Mouse (Mus musculus) forebrain, embryonic 12.5 days (tissue): ENCODE measurements around the gene Slc35b3. TPM values are rescaled to one million over a fixed set of nuclear protein-coding genes. Genes with fewer than 3 reads are reported as not detected.
A peak's percentile ranks its signal among the peaks of the same experiment; 100 is the strongest.

Experiments used
- ATAC-seq: fragments of 200-750 bp; cut with Nextera tagmentation; 2 replicates; pipeline ENCODE4 v1.8.0; 2017; ENCODE audit warnings: moderate TSS enrichment; ENCODE audit not compliant: low FRiP score
- H3K27ac ChIP-seq: fragments of 300-500 bp; sonication (generic); 2 replicates; pipeline ENCODE4 v1.5.1; 2016; ENCODE audit warnings: mild to moderate bottlenecking
- H3K27me3 ChIP-seq: fragments of 300-500 bp; sonication (generic); 2 replicates; pipeline ENCODE4 v1.6.1; 2016; ENCODE audit warnings: mild to moderate bottlenecking
- H3K36me3 ChIP-seq: fragments of 300-500 bp; sonication (generic); replicated peaks from 2 replicates; pipeline ENCODE4 v1.6.1; 2016; ENCODE audit warnings: mild to moderate bottlenecking
- H3K4me1 ChIP-seq: fragments of 300-500 bp; sonication (generic); 2 replicates; pipeline ENCODE4 v1.6.1; 2016
- H3K4me2 ChIP-seq: fragments of 300-500 bp; sonication (generic); 2 replicates; pipeline ENCODE4 v1.6.1; 2016; ENCODE audit warnings: mild to moderate bottlenecking, moderate library complexity
- H3K4me3 ChIP-seq: fragments of 300-500 bp; sonication (generic); replicated peaks from 2 replicates; pipeline ENCODE4 v1.5.1; 2016; ENCODE audit warnings: mild to moderate bottlenecking
- H3K9ac ChIP-seq: fragments of 300-500 bp; sonication (generic); 2 replicates; pipeline ENCODE4 v1.6.1; 2016; ENCODE audit warnings: mild to moderate bottlenecking
- H3K9me3 ChIP-seq: fragments of 300-500 bp; sonication (generic); 2 replicates; pipeline ENCODE4 v1.6.1; 2016
- WGBS: fragments of 180-500 bp; shearing (Covaris S2); methylation state at CpG from one replicate; pipeline ENCODE4 v1.1.7; 2016; 5-methylcytosine and 5-hydroxymethylcytosine counted together
- polyA plus RNA-seq: library from polyadenylated mRNA; unstranded; fragments of >200 nt; fragmentation: Nextera tagmentation; extraction: Ambion mirVana; gene quantifications from 2 replicates; pipeline ENCODE4 v1.2.1, GENCODE M21; 2016

Gene Slc35b3
- polyA plus RNA-seq, result 29.6 and 31.0 TPM in 2 replicates

DNA sequence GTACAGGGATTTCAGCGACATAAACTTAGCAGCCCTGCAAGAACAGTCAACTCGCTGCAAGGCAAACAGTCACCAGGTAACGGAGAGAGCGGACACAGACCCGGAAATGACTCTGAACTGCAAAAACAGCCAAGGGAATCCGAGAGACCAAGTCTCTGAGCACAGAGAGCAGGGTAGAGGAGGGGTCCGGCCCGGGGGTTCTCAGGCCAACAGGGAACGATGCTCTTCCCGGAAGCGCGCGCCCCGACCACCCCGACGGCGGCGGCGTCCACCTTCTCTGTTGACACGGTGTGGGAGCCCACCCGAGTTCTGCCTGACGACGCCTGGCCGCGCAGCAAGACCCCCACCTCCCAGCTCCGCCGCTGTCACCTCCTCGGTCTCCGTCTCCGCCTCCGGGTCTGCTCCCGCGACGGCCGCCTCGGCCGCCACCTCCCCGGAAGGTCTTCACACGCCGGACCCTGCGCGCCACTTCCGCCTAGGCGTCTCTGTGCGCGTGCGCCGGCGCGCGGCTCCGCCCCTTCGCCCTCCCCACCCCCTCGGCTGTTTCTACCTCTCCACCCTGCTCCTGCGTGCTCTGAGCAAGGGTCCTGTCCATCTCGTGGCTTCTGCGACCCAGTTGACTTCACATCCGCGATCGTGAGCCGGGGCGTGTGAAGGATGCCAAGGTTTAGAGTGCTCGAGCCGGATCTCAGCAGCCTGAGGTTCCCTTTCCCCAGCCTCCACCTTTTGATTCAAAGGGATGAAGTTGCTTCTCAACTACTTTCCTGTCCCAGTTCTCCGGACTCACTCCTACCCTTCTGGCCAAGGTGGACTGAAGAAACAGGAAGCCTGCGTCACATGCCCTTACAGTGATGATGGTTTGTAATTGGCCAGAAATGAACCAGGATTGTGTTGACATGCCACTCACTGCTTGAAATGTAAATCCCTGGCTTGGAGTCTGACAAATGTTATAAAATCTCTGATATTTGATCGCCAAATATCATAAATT, at the start of gene Slc35b3:
Gene Slc35b3 (minus strand): TSS at position 813 of the 988 bp plus-strand sequence.
- Histone ChIP-seq H3K27me3 (no peaks in the 10 kb centered on the region), H3K9ac (peak within 1 kb of the TSS; percentile 72), H3K9me3 (no peaks in the 10 kb centered on the region), H3K36me3 (0 out of 2 replicates have a peak, but pooled peaks cover 4% of the 10 kb centered on the region), H3K27ac (peak within 1 kb of the TSS; percentile 42; the same call in 1 of the 2 replicates), H3K4me3 (peak within 1 kb of the TSS; percentile 85), H3K4me1 (peaks cover 13% of the 10 kb centered on the region), H3K4me2 (peak within 1 kb of the TSS; percentile 67)
- WGBS, result 1% methylated on average over 65 of the region's 67 CpGs
- ATAC-seq, result peak; percentile 98

- Histone ChIP-seq H3K27ac (no peak overlapping the region), H3K9ac (no peak overlapping the region), H3K36me3 (no peaks in the 10 kb centered on the region), H3K4me3 (no peak overlapping the region), H3K9me3 (no peaks in the 10 kb centered on the region), H3K4me1 (peaks cover 4% of the 10 kb centered on the region; the same call in 1 of the 2 replicates), H3K27me3 (no peaks in the 10 kb centered on the region), H3K4me2 (no peak overlapping the region)
- no peak for ATAC-seq
- 84% methylated on average over 4 of the region's 4 CpGs for WGBS
Measured at GRCm38 (mm10) chr13:39010280-39010679, 49.6 kb upstream of the Slc35b3 start.

GRCm38 (mm10) chr13:39003101-39003762, 42.6 kb upstream of the Slc35b3 start:
- ATAC-seq, result no peak
- H3K27ac ChIP-seq, result no peak overlapping the region
- no peaks in the 10 kb centered on the region for H3K27me3 ChIP-seq
- no peaks in the 10 kb centered on the region for H3K9me3 ChIP-seq
- no peak overlapping the region for H3K4me2 ChIP-seq
- no peaks in the 10 kb centered on the region for H3K36me3 ChIP-seq
- no peak overlapping the region for H3K4me3 ChIP-seq
- no peak overlapping the region for H3K9ac ChIP-seq
- H3K4me1 ChIP-seq, result no peaks in the 10 kb centered on the region

DNA sequence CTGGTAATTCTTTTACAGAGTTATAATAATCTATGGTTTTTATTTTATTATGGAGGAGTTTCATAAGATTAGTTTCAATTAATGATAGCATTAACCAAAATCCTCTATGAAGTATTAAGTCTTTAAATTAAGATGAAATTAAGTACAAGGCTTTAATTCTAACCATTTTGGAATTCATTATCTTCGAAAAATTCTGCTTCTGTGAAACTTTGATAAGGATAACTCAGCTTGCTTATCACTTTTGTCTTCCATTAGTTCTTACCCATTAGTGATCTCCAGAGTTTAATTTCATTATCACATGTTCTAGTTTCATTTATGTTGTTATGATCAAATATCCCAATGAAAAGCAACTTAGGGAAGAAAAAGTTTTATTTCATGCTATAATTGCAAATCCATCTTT, 41.7 kb upstream of the Slc35b3 start:
- Histone ChIP-seq H3K36me3 (no peaks in the 10 kb centered on the region), H3K9me3 (no peaks in the 10 kb centered on the region), H3K4me2 (no peak overlapping the region), H3K27me3 (no peaks in the 10 kb centered on the region), H3K4me3 (no peak overlapping the region), H3K27ac (no peak overlapping the region), H3K9ac (no peak overlapping the region), H3K4me1 (no peaks in the 10 kb centered on the region)
- 71% methylated on average over 1 of the region's 1 CpGs for WGBS
- ATAC-seq, result no peak

GRCm38 (mm10) chr13:39001434-39001833, 40.8 kb upstream of the Slc35b3 start:
- Histone ChIP-seq H3K36me3 (no peaks in the 10 kb centered on the region), H3K27me3 (no peaks in the 10 kb centered on the region), H3K4me2 (no peak overlapping the region), H3K4me1 (no peaks in the 10 kb centered on the region), H3K9ac (no peak overlapping the region), H3K4me3 (no peak overlapping the region), H3K9me3 (no peaks in the 10 kb centered on the region), H3K27ac (no peak overlapping the region)
- WGBS, result 93% methylated on average over 11 of the region's 11 CpGs
- no peak for ATAC-seq

DNA sequence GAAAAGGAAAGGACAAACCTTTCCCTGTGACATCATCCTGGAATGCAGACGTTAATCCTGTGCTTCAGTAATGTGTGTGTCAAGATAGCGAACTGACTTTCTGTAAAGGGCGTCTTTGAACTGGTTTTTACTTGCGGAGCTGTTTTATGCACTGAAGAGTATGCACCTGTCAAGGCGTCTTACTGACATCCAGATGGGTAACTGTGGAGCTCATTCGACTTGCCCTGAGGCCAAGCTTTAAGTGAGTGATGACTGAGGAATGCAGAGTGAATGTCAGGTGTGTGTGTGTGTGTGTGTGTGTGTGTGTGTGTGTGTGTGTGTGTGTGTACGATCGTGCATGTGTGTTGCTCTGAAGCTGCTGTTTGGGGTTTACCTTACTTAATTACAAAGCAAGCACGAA, 38.3 kb upstream of the Slc35b3 start:
- 73% methylated on average over 9 of the region's 9 CpGs for WGBS
- Histone ChIP-seq H3K27ac (no peak overlapping the region), H3K4me2 (no peak overlapping the region), H3K9me3 (no peaks in the 10 kb centered on the region), H3K36me3 (no peaks in the 10 kb centered on the region), H3K4me1 (no peaks in the 10 kb centered on the region), H3K27me3 (no peaks in the 10 kb centered on the region), H3K9ac (no peak overlapping the region), H3K4me3 (no peak overlapping the region)
- ATAC-seq, result no peak

- Histone ChIP-seq H3K27ac (no peak overlapping the region), H3K27me3 (no peaks in the 10 kb centered on the region), H3K9ac (no peak overlapping the region), H3K36me3 (no peaks in the 10 kb centered on the region), H3K4me2 (no peak overlapping the region), H3K4me1 (no peaks in the 10 kb centered on the region), H3K4me3 (no peak overlapping the region), H3K9me3 (no peaks in the 10 kb centered on the region)
- 29% methylated on average over 5 of the region's 5 CpGs for WGBS
- no peak for ATAC-seq
Measured at GRCm38 (mm10) chr13:38992529-38992928, 31.9 kb upstream of the Slc35b3 start.

GRCm38 (mm10) chr13:38983751-38984150, 23.1 kb upstream of the Slc35b3 start:
- WGBS, result 88% methylated on average over 5 of the region's 5 CpGs
- Histone ChIP-seq H3K27me3 (no peaks in the 10 kb centered on the region), H3K27ac (no peak overlapping the region), H3K9ac (no peak overlapping the region), H3K9me3 (no peaks in the 10 kb centered on the region), H3K4me2 (no peak overlapping the region), H3K4me3 (no peak overlapping the region), H3K4me1 (no peaks in the 10 kb centered on the region), H3K36me3 (no peaks in the 10 kb centered on the region)
- ATAC-seq, result no peak

DNA sequence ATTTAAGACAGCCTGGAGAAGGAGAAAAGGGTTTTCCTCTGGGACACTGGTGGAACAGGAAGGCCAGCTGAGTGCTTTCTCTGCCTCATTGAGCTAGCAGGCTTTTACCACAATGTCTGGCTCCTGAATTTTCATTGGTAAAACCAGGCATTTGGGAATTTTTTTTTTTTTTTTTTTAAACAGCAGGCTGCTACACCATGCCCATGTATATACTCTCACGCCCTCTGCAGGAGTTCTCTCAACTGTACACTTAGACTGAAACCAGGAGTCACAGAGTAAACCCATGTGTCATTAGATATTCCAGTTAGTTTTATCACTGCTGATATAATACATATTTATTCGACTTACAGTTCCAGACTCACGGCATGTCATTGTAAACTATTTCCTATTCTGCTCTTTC, 20.2 kb upstream of the Slc35b3 start:
- Histone ChIP-seq H3K4me1 (no peaks in the 10 kb centered on the region), H3K4me2 (no peak overlapping the region), H3K9ac (no peak overlapping the region), H3K9me3 (no peaks in the 10 kb centered on the region), H3K27ac (no peak overlapping the region), H3K27me3 (no peaks in the 10 kb centered on the region), H3K36me3 (no peaks in the 10 kb centered on the region), H3K4me3 (no peak overlapping the region)
- no peak for ATAC-seq
- 79% methylated on average over 3 of the region's 3 CpGs for WGBS

- ATAC-seq, result no peak
- whole genome bisulfite sequencing, result 81% methylated on average over 6 of the region's 6 CpGs
Measured at GRCm38 (mm10) chr13:38976978-38977377, 16.3 kb upstream of the Slc35b3 start.

DNA sequence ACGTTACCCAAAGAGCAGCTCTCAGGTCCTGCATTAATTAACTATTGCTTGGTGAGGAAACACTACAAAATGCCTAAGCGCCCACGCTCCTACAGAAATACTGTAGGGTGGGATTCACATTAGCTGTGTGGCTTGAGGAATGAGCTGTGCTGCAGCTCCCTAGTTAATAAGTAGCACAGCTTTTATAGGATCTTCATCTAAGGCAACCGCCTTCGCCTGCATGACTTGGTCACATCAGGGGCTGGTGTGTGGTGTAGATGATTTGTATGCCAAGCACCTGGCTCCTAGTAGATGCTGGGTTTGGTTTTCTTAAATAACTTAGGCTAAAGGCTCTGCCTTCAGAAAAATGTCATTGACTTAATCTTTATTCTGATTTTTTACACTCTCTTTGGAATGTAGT, 15.2 kb upstream of the Slc35b3 start:
- H3K9ac ChIP-seq, result no peak overlapping the region
- no peaks in the 10 kb centered on the region for H3K36me3 ChIP-seq
- no peak overlapping the region for H3K27ac ChIP-seq
- H3K4me2 ChIP-seq, result no peak overlapping the region
- WGBS, result 93% methylated on average over 5 of the region's 5 CpGs
- no peaks in the 10 kb centered on the region for H3K27me3 ChIP-seq
- H3K9me3 ChIP-seq, result no peaks in the 10 kb centered on the region
- no peak overlapping the region for H3K4me3 ChIP-seq
- ATAC-seq, result no peak
- no peaks in the 10 kb centered on the region for H3K4me1 ChIP-seq

More at GRCm38 (mm10) chr13:38976978-38977377, 16.3 kb upstream of the Slc35b3 start:
- H3K4me1 ChIP-seq, result no peaks in the 10 kb centered on the region
- no peak overlapping the region for H3K4me3 ChIP-seq
- H3K9me3 ChIP-seq, result no peaks in the 10 kb centered on the region
- H3K36me3 ChIP-seq, result no peaks in the 10 kb centered on the region
- H3K9ac ChIP-seq, result no peak overlapping the region
- no peak overlapping the region for H3K27ac ChIP-seq
- H3K4me2 ChIP-seq, result no peak overlapping the region
- H3K27me3 ChIP-seq, result no peaks in the 10 kb centered on the region

DNA sequence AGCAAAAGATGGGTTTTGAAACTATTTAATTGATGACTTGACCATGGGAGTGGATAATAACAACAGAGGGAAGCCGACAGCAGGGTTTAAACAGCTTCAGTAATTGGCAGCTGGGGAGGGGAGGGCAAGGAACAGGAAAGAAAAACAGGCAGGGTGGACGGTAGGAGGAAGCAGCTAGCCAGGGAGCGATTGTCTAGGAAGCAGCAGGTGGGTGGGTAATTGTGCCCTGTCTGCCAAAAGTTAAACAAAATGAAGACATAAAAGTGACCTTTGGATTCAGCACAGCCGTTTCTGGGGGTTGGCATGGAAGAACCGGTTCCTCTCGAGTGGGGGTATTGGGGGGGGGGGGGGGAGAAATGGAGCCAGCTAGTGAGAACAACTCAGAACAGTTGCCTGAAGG, 11.9 kb upstream of the Slc35b3 start:
- no peaks in the 10 kb centered on the region for H3K4me1 ChIP-seq
- no peak overlapping the region for H3K27ac ChIP-seq
- no peak overlapping the region for H3K4me2 ChIP-seq
- no peaks in the 10 kb centered on the region for H3K9me3 ChIP-seq
- H3K36me3 ChIP-seq, result no peaks in the 10 kb centered on the region
- H3K9ac ChIP-seq, result no peak overlapping the region
- H3K27me3 ChIP-seq, result no peaks in the 10 kb centered on the region
- H3K4me3 ChIP-seq, result no peak overlapping the region
- no peak for ATAC-seq
- WGBS, result 6% methylated on average over 6 of the region's 6 CpGs
